Mouse (Mus musculus) brain, embryonic 14.5 days (tissue): Measurements from ENCODE around the gene Pkn3. TPM values are rescaled to one million over a fixed set of nuclear protein-coding genes. Genes with fewer than 3 reads are reported as not detected.

Experiments used
- DNase-seq: peaks from one replicate; pipeline ENCODE4 v3.0.0-alpha.2; 2011; ENCODE audit warnings: low read depth
- CTCF ChIP-seq: fragments of 200-500 bp; IDR thresholded peaks from 2 replicates; pipeline ENCODE4 v1.5.1; 2012; ENCODE audit warnings: inconsistent platforms, mild to moderate bottlenecking, moderate library complexity, borderline replicate concordance; ENCODE audit not compliant: insufficient read depth, insufficient read length; ENCODE audit errors: extremely low read depth
- POLR2A ChIP-seq: fragments of 200-500 bp; IDR thresholded peaks from 2 replicates; pipeline ENCODE4 v1.6.1; 2012; ENCODE audit warnings: mild to moderate bottlenecking, inconsistent platforms, borderline replicate concordance; ENCODE audit not compliant: poor library complexity, insufficient read depth, insufficient read length, severe bottlenecking; ENCODE audit errors: extremely low read depth
- polyA plus RNA-seq: library from polyadenylated mRNA; depleted of rRNA; stranded (reverse); fragments of >200 nt; gene quantifications from 2 replicates; pipeline ENCODE4 v1.2.3, GENCODE M21; 2012

The Pkn3 gene
- polyA plus RNA-seq, 1 experiment: 3.7 TPM

- TF ChIP-seq CTCF: no peak
- TF ChIP-seq POLR2A: no peak
Observed at GRCm38 (mm10) chr2:30087310-30087709, 9.8 kb downstream of the Pkn3 start.

GRCm38 (mm10) chr2:30091521-30091920 lies 14.0 kb downstream of the Pkn3 start:
- TF ChIP-seq POLR2A: no peak
- TF ChIP-seq CTCF: no peak
- no peak for DNase-seq

More at GRCm38 (mm10) chr2:30087310-30087709, 9.8 kb downstream of the Pkn3 start:
- DNase-seq: no peak

GRCm38 (mm10) chr2:30092280-30092918 lies 14.9 kb downstream of the Pkn3 start:
- no peak for DNase-seq
- TF ChIP-seq POLR2A (no peak), CTCF (no peak)

- TF ChIP-seq CTCF (no peak), POLR2A (peak; percentile 35; the same call in 1 of the 2 replicates)
Observed at GRCm38 (mm10) chr2:30093471-30094207, 16.2 kb downstream of the Pkn3 start, which contains the start of gene Zdhhc12. TSS of gene Zdhhc12 (minus strand) at chr2:30093648.

GRCm38 (mm10) chr2:30094208-30094588 lies 16.7 kb downstream of the Pkn3 start:
- peak; percentile 41 for DNase-seq
- TF ChIP-seq CTCF (no peak), POLR2A (no peak)

More at GRCm38 (mm10) chr2:30093471-30094207, 16.2 kb downstream of the Pkn3 start, which contains the start of gene Zdhhc12:
- peak; percentile 98 for DNase-seq

GRCm38 (mm10) chr2:30095882-30096527 lies 18.5 kb downstream of the Pkn3 start:
- DNase-seq: peak; percentile 63
- TF ChIP-seq CTCF (peak; percentile 65), POLR2A (no peak)

GRCm38 (mm10) chr2:30100214-30100613 lies 22.7 kb downstream of the Pkn3 start:
- TF ChIP-seq POLR2A: no peak
- no peak for TF ChIP-seq CTCF
- DNase-seq: no peak

- peak; percentile 50 for DNase-seq
- TF ChIP-seq CTCF (peak; percentile 71; the same call in 1 of the 2 replicates), POLR2A (no peak)
Observed at GRCm38 (mm10) chr2:30106364-30106763, 28.9 kb downstream of the Pkn3 start.

GRCm38 (mm10) chr2:30107646-30108045 lies 30.2 kb downstream of the Pkn3 start:
- TF ChIP-seq POLR2A: no peak
- no peak for TF ChIP-seq CTCF
- no peak for DNase-seq

- DNase-seq: no peak
- TF ChIP-seq POLR2A: no peak
- no peak for TF ChIP-seq CTCF
Observed at GRCm38 (mm10) chr2:30108260-30108659, 30.8 kb downstream of the Pkn3 start.

- no peak for DNase-seq
- TF ChIP-seq POLR2A (no peak), CTCF (no peak)
Observed at GRCm38 (mm10) chr2:30111500-30111899, 34.0 kb downstream of the Pkn3 start.
